Mouse (Mus musculus) myocyte (in vitro differentiated cells): ENCODE results near the gene Meis2. TPM values are rescaled to one million over a fixed set of nuclear protein-coding genes. Genes with fewer than 3 reads are reported as not detected.

Experiments
- H3K27me3 ChIP-seq: one replicate; pipeline ENCODE4 v1.6.1; 2011; ENCODE audit not compliant: control insufficient read depth, insufficient read depth, insufficient read length
- H3K36me3 ChIP-seq: one replicate; pipeline ENCODE4 v1.6.1; 2011; ENCODE audit not compliant: control insufficient read depth, insufficient read depth
- H3K4me2 ChIP-seq: one replicate; pipeline ENCODE4 v1.6.1; 2011; ENCODE audit warnings: low read depth, control low read depth
- H3K4me3 ChIP-seq: one replicate; pipeline ENCODE4 v1.5.1; 2011; ENCODE audit warnings: mild to moderate bottlenecking, control low read depth, moderate library complexity
- H3K79me2 ChIP-seq: one replicate; pipeline ENCODE4 v1.6.1; 2011; ENCODE audit not compliant: control insufficient read depth, insufficient read depth
- H3ac ChIP-seq: one replicate; pipeline ENCODE4 v1.6.1; 2011; ENCODE audit not compliant: control insufficient read depth, insufficient read length
- POLR2AphosphoS2 ChIP-seq: IDR thresholded peaks from one replicate; pipeline ENCODE4 v1.6.1; 2011; ENCODE audit warnings: low read depth, control low read depth; ENCODE audit not compliant: insufficient read length
- TCF12 ChIP-seq: IDR thresholded peaks from one replicate; pipeline ENCODE4 v1.6.1; 2011; ENCODE audit warnings: mild to moderate bottlenecking, control low read depth; ENCODE audit not compliant: poor library complexity, insufficient read depth, severe bottlenecking
- polyA plus RNA-seq: library from polyadenylated mRNA; unstranded; fragments of >200 nt; fragmentation: generic; extraction: Trizol; gene quantifications from one replicate; pipeline ENCODE4 v1.2.1, GENCODE M21; 2012; ENCODE audit warnings: missing spikeins

The Meis2 gene
- polyA plus RNA-seq, 1 experiment, result 9.3 TPM

DNA sequence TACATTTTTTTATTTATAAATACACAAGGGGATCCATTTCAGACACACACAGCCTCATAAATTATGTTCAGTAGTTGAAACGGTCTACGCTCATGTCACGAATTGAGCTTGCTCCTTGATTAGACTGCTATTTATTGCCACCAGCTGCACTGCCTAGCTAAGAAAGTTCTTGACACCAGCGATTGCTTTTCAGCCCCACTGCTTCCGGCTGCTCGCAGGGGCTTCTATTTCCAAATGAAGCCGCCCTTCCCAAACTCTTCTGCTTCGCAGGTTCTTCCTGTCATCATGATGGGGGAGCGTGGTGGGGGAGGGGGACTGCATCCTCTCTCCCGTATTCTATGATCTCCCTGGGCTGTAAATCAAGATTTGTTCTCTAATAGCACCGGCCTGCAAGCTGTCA is 252.3 kb downstream of the Meis2 start:
- H3ac ChIP-seq, result no peak overlapping the region
- H3K36me3 ChIP-seq, result no peaks in the 10 kb centered on the region
- H3K4me2 ChIP-seq, result no peak overlapping the region
- no peaks in the 10 kb centered on the region for H3K27me3 ChIP-seq
- no peak overlapping the region for H3K4me3 ChIP-seq
- TF ChIP-seq TCF12 (no peak), POLR2AphosphoS2 (no peak)
- H3K79me2 ChIP-seq, result no peaks in the 10 kb centered on the region
